Mouse (Mus musculus): ENCODE results near the gene Gm49337. TPM values are rescaled to one million over a fixed set of nuclear protein-coding genes. Genes with fewer than 3 reads are reported as not detected.

The Gm49337 gene
- polyA plus RNA-seq, 1 experiment from 2014 or later, result not detected

GRCm38 (mm10) chr4:116304551-116304950 is 131.4 kb downstream of the Gm49337 start:
- Histone ChIP-seq H3K9ac (ENCODE audit: low read depth, low read length) (no peak overlapping the region), H3K4me3 (ENCODE audit: low read depth, low read length) (no peak overlapping the region), H3K27ac (ENCODE audit: low read length) (no peak overlapping the region), H3K27me3 (ENCODE audit: control insufficient read depth, insufficient read depth, low read depth, low read length) (no peaks in the 10 kb centered on the region), H3K36me3 (ENCODE audit: control insufficient read depth, insufficient read depth) (peaks cover 3% of the 10 kb centered on the region; the same call in 1 of the 2 replicates), H3K9me3 (replicated peaks; ENCODE audit: control insufficient read depth, low read length) (no peaks in the 10 kb centered on the region), H3K4me2 (ENCODE audit: low read depth, low read length) (no peak overlapping the region), H3K4me1 (ENCODE audit: control insufficient read depth, low read depth, low read length) (no peaks in the 10 kb centered on the region)
- 16% methylated on average over 1 of the region's 1 CpGs for WGBS (ENCODE audit: insufficient replicate concordance)
- no peak for ATAC-seq (ENCODE audit: low read depth)

- peaks cover 4% of the 10 kb centered on the region; the same call in 1 of the 2 replicates for H3K36me3 ChIP-seq (ENCODE audit: control insufficient read depth, insufficient read depth)
- no peak for ATAC-seq (ENCODE audit: low read depth)
- 83% methylated on average over 4 of the region's 4 CpGs for WGBS (ENCODE audit: insufficient replicate concordance)
- no peaks in the 10 kb centered on the region for H3K27me3 ChIP-seq (ENCODE audit: control insufficient read depth, insufficient read depth, low read depth, low read length)
- H3K9me3 ChIP-seq (replicated peaks; ENCODE audit: control insufficient read depth, low read length), result no peaks in the 10 kb centered on the region
- no peaks in the 10 kb centered on the region for H3K4me1 ChIP-seq (ENCODE audit: control insufficient read depth, low read depth, low read length)
- H3K4me2 ChIP-seq (ENCODE audit: low read depth, low read length), result no peak overlapping the region
- H3K9ac ChIP-seq (ENCODE audit: low read depth, low read length), result no peak overlapping the region
- H3K4me3 ChIP-seq (ENCODE audit: low read depth, low read length), result no peak overlapping the region
- H3K27ac ChIP-seq (ENCODE audit: low read length), result no peak overlapping the region
Observed at GRCm38 (mm10) chr4:116317575-116317974, 144.4 kb downstream of the Gm49337 start.

- Histone ChIP-seq H3K36me3 (ENCODE audit: control insufficient read depth, insufficient read depth) (peaks cover 4% of the 10 kb centered on the region; the same call in 1 of the 2 replicates), H3K9ac (ENCODE audit: low read depth, low read length) (no peak overlapping the region), H3K4me1 (ENCODE audit: control insufficient read depth, low read depth, low read length) (no peaks in the 10 kb centered on the region), H3K4me3 (ENCODE audit: low read depth, low read length) (no peak overlapping the region), H3K27ac (ENCODE audit: low read length) (no peak overlapping the region), H3K27me3 (ENCODE audit: control insufficient read depth, insufficient read depth, low read depth, low read length) (no peaks in the 10 kb centered on the region), H3K4me2 (ENCODE audit: low read depth, low read length) (no peak overlapping the region), H3K9me3 (replicated peaks; ENCODE audit: control insufficient read depth, low read length) (no peaks in the 10 kb centered on the region)
- 69% methylated on average over 6 of the region's 6 CpGs for WGBS (ENCODE audit: insufficient replicate concordance)
- ATAC-seq (ENCODE audit: low read depth), result no peak
Observed at GRCm38 (mm10) chr4:116322127-116322526, 148.9 kb downstream of the Gm49337 start.

GRCm38 (mm10) chr4:116329256-116329655 is 156.1 kb downstream of the Gm49337 start:
- WGBS (ENCODE audit: insufficient replicate concordance), result 84% methylated on average over 3 of the region's 3 CpGs

GRCm38 (mm10) chr4:116336294-116336693 is 163.1 kb downstream of the Gm49337 start:
- no peaks in the 10 kb centered on the region for H3K27me3 ChIP-seq (ENCODE audit: control insufficient read depth, insufficient read depth, low read depth, low read length)
- no peaks in the 10 kb centered on the region for H3K9me3 ChIP-seq (replicated peaks; ENCODE audit: control insufficient read depth, low read length)
- no peaks in the 10 kb centered on the region for H3K4me1 ChIP-seq (ENCODE audit: control insufficient read depth, low read depth, low read length)
- no peak overlapping the region for H3K27ac ChIP-seq (ENCODE audit: low read length)
- no peaks in the 10 kb centered on the region for H3K36me3 ChIP-seq (ENCODE audit: control insufficient read depth, insufficient read depth)
- H3K4me2 ChIP-seq (ENCODE audit: low read depth, low read length), result no peak overlapping the region
- no peak overlapping the region for H3K9ac ChIP-seq (ENCODE audit: low read depth, low read length)
- ATAC-seq (ENCODE audit: low read depth), result no peak
- 66% methylated on average over 1 of the region's 1 CpGs for WGBS (ENCODE audit: insufficient replicate concordance)
- no peak overlapping the region for H3K4me3 ChIP-seq (ENCODE audit: low read depth, low read length)

More at GRCm38 (mm10) chr4:116329256-116329655, 156.1 kb downstream of the Gm49337 start:
- no peak overlapping the region for H3K4me2 ChIP-seq (ENCODE audit: low read depth, low read length)
- peaks cover 2% of the 10 kb centered on the region for H3K36me3 ChIP-seq (ENCODE audit: control insufficient read depth, insufficient read depth)
- no peak overlapping the region for H3K4me3 ChIP-seq (ENCODE audit: low read depth, low read length)
- H3K9ac ChIP-seq (ENCODE audit: low read depth, low read length), result no peak overlapping the region
- H3K4me1 ChIP-seq (ENCODE audit: control insufficient read depth, low read depth, low read length), result no peaks in the 10 kb centered on the region
- no peaks in the 10 kb centered on the region for H3K9me3 ChIP-seq (replicated peaks; ENCODE audit: control insufficient read depth, low read length)
- ATAC-seq (ENCODE audit: low read depth), result no peak
- no peaks in the 10 kb centered on the region for H3K27me3 ChIP-seq (ENCODE audit: control insufficient read depth, insufficient read depth, low read depth, low read length)
- no peak overlapping the region for H3K27ac ChIP-seq (ENCODE audit: low read length)

GRCm38 (mm10) chr4:116342119-116342518 is 168.9 kb downstream of the Gm49337 start:
- no peaks in the 10 kb centered on the region for H3K36me3 ChIP-seq (ENCODE audit: control insufficient read depth, insufficient read depth)
- H3K4me2 ChIP-seq (ENCODE audit: low read depth, low read length), result no peak overlapping the region
- H3K9me3 ChIP-seq (replicated peaks; ENCODE audit: control insufficient read depth, low read length), result no peaks in the 10 kb centered on the region
- no peak overlapping the region for H3K27ac ChIP-seq (ENCODE audit: low read length)
- no peaks in the 10 kb centered on the region for H3K4me1 ChIP-seq (ENCODE audit: control insufficient read depth, low read depth, low read length)
- no peak overlapping the region for H3K9ac ChIP-seq (ENCODE audit: low read depth, low read length)
- H3K27me3 ChIP-seq (ENCODE audit: control insufficient read depth, insufficient read depth, low read depth, low read length), result no peaks in the 10 kb centered on the region
- no peak overlapping the region for H3K4me3 ChIP-seq (ENCODE audit: low read depth, low read length)
- ATAC-seq (ENCODE audit: low read depth), result no peak

Other genes starting within 250 kb of the Gm49337 start
- gene Dmbx1, start 233.5 kb upstream of the Gm49337 start, polyA plus RNA-seq (2015; fragmentation: Nextera tagmentation; extraction: Ambion mirVana), result not detected in 2 replicates
- gene Faah, start 155.5 kb upstream of the Gm49337 start, polyA plus RNA-seq (2015; fragmentation: Nextera tagmentation; extraction: Ambion mirVana), result 12.2 and 14.5 TPM in 2 replicates
- 8.6 and 8.9 TPM in 2 replicates for gene Nsun4, start 119.5 kb upstream of the Gm49337 start, polyA plus RNA-seq (2015; fragmentation: Nextera tagmentation; extraction: Ambion mirVana)
- 296 and 326 TPM in 2 replicates for gene Uqcrh, start 98.3 kb upstream of the Gm49337 start, polyA plus RNA-seq (2015; fragmentation: Nextera tagmentation; extraction: Ambion mirVana)
- gene Lrrc41, start 98.1 kb upstream of the Gm49337 start, polyA plus RNA-seq (2015; fragmentation: Nextera tagmentation; extraction: Ambion mirVana), result 24.3 and 26.1 TPM in 2 replicates
- 23.1 and 23.7 TPM in 2 replicates for gene Rad54l, start 49.7 kb upstream of the Gm49337 start, polyA plus RNA-seq (2015; fragmentation: Nextera tagmentation; extraction: Ambion mirVana)
- gene Pomgnt1, start 49.5 kb upstream of the Gm49337 start, polyA plus RNA-seq (2015; fragmentation: Nextera tagmentation; extraction: Ambion mirVana), result 10.4 and 11.8 TPM in 2 replicates
- 0.26 and 0.38 TPM in 2 replicates for gene Lurap1, start 22.0 kb upstream of the Gm49337 start, polyA plus RNA-seq (2015; fragmentation: Nextera tagmentation; extraction: Ambion mirVana)
- gene Tspan1, start 5.8 kb upstream of the Gm49337 start, polyA plus RNA-seq (2015; fragmentation: Nextera tagmentation; extraction: Ambion mirVana), result 0.27 TPM in 1 of 2 replicates, not detected in the other
- not detected in 2 replicates for gene 1700042G07Rik, start within 50 bp of the Gm49337 start, polyA plus RNA-seq (2015; fragmentation: Nextera tagmentation; extraction: Ambion mirVana)
- gene Pik3r3, start 48.2 kb downstream of the Gm49337 start, polyA plus RNA-seq (2015; fragmentation: Nextera tagmentation; extraction: Ambion mirVana), result 0.61 and 0.72 TPM in 2 replicates